Mouse (Mus musculus) E14TG2a.4 (cell line): ENCODE results near the gene Grm8.

Source experiments
- H3K27me3 ChIP-seq: 2 replicates; pipeline ENCODE4 v1.6.1; 2014; ENCODE audit warnings: low read length, control low read depth; ENCODE audit not compliant: insufficient read depth
- H3K36me3 ChIP-seq: 2 replicates; pipeline ENCODE4 v1.6.1; 2014; ENCODE audit warnings: low read length, control low read depth; ENCODE audit not compliant: insufficient read depth
- H3K4me1 ChIP-seq: replicated peaks from 2 replicates; pipeline ENCODE4 v1.6.1; 2014; ENCODE audit warnings: low read depth, low read length, control low read depth
- H3K4me3 ChIP-seq: replicated peaks from 2 replicates; pipeline ENCODE4 v1.5.1; 2014; ENCODE audit warnings: mild to moderate bottlenecking, low read length
- H3K9me3 ChIP-seq: 2 replicates; pipeline ENCODE4 v1.6.1; 2014; ENCODE audit warnings: low read length, control low read depth
- CTCF ChIP-seq: conservative IDR thresholded peaks from 2 replicates; pipeline ENCODE4 v1.5.1; 2014; ENCODE audit warnings: low read length
- NANOG ChIP-seq: IDR thresholded peaks from 2 replicates; pipeline ENCODE4 v1.6.1; 2014; ENCODE audit warnings: borderline replicate concordance, low read length, mixed read lengths
- POU5F1 ChIP-seq: IDR thresholded peaks from 2 replicates; pipeline ENCODE4 v1.6.1; 2014; ENCODE audit warnings: low read length, borderline replicate concordance

The Grm8 gene

DNA sequence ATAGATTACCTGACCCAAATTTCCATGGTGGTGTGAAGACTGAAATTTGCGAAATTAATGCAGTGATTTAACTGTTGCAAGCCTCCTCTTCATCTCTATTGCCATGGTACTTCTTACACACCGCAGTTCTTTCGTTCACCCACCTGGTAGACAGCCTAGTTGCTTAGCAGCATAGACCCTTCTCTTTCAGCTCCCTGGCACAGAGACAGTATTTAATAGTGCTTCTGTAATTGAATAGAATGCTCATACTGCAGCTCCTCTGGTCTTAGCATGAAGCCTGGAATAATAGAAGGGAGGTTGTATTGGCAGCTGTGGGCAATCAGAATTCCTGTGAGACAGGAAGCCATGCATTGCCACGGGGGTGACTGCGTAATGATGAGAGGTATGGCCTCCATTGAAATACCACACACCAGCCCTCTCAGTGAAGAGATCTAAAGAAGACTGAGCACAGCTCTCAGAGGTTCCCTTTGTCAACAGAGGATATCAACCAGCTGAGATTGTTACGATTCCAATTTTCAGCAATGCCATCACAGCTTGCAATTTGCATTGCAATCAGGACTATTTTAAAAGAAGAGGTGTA is 178.6 kb downstream of the Grm8 start:
- H3K4me1 ChIP-seq = no peaks in the 10 kb centered on the region
- no peaks in the 10 kb centered on the region for H3K9me3 ChIP-seq
- TF ChIP-seq NANOG (no peak), CTCF (no peak), POU5F1 (no peak)
- no peak overlapping the region for H3K4me3 ChIP-seq
- H3K27me3 ChIP-seq = no peaks in the 10 kb centered on the region
- H3K36me3 ChIP-seq = no peaks in the 10 kb centered on the region

DNA sequence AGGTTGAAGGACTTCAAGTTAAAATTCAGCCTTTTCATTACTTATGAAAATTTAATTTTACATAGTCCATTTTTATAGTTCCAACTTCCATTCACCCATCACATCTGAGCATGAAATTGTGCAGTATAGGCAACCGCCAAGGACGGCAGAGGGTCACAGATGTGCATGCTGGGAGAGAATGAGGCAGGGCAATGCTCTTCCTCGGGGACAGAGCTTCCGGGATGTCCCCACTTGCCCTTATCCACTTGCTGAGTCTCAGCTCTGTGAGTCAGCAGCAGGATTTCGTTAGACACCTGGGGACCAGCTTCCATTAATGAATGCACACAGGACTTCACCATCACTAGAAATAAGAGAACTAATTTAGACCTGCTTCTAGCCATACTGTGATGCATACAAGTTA is 183.5 kb downstream of the Grm8 start:
- TF ChIP-seq CTCF (no peak), NANOG (no peak), POU5F1 (no peak)
- no peaks in the 10 kb centered on the region for H3K4me1 ChIP-seq
- H3K4me3 ChIP-seq = no peak overlapping the region
- no peaks in the 10 kb centered on the region for H3K9me3 ChIP-seq
- H3K36me3 ChIP-seq = no peaks in the 10 kb centered on the region
- no peaks in the 10 kb centered on the region for H3K27me3 ChIP-seq

DNA sequence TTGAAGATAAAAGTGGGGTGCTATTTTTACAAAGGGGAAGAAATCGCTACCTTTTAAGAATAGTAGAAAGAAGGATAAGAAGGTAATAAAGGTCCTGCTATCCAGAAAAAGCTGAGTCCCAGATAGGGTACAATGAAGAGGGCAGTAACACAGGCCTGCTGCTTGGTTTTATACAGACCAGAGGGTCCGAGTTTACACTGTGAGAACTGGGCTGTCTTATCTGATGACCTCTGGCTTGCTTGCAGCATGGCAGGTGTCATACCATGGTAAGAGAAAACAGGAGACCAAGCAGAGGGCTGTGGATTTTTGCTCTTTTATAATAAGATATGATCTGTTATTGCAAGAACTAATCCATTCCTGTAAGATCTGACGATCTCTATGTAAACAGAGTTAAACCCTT is 206.9 kb downstream of the Grm8 start:
- H3K9me3 ChIP-seq = no peaks in the 10 kb centered on the region
- TF ChIP-seq NANOG = no peak
- no peak for TF ChIP-seq CTCF
- no peaks in the 10 kb centered on the region for H3K36me3 ChIP-seq
- no peaks in the 10 kb centered on the region for H3K4me1 ChIP-seq
- no peaks in the 10 kb centered on the region for H3K27me3 ChIP-seq
- H3K4me3 ChIP-seq = no peak overlapping the region

DNA sequence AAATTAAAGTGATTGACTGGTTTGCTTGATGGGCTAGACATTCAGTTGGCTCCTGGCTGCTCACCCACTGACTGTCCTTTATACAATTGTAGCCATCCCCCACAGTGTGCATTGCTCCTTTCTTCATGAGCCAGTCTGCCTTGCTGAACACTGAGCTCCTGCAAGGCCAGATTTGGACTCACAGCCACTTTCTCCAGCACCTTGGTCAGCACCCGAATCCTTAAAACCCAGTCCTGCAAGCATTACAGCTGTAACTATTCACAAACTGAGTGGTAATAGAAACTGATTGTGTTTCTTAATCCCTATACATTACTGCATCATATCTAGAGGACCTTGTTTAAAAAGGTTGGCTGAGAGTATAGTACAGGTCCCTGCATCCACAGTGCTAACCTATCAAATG is 221.7 kb downstream of the Grm8 start:
- H3K36me3 ChIP-seq = no peaks in the 10 kb centered on the region
- no peaks in the 10 kb centered on the region for H3K4me1 ChIP-seq
- TF ChIP-seq NANOG = no peak
- no peak overlapping the region for H3K4me3 ChIP-seq
- H3K27me3 ChIP-seq = no peaks in the 10 kb centered on the region
- H3K9me3 ChIP-seq = no peaks in the 10 kb centered on the region

DNA sequence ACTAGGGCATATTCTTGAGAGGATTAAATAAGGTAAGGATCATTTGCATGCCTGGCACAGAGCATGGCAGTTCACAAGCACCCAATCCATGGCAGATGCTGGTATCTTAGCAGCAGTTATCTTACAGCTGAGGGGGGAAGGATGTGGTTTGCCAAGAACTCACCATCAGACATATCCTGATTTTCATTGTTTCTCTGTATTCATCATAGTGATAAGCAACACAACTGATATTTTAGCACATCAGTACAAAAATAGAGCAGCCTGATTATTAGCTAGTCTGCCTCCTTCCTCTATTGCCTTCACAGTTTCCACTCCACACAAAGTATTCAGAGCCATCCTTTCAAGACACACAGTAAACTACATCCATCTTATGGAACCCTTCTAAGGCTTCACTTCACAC is 230.6 kb downstream of the Grm8 start:
- H3K4me1 ChIP-seq = no peaks in the 10 kb centered on the region
- no peaks in the 10 kb centered on the region for H3K36me3 ChIP-seq
- no peak overlapping the region for H3K4me3 ChIP-seq
- no peaks in the 10 kb centered on the region for H3K9me3 ChIP-seq
- H3K27me3 ChIP-seq = no peaks in the 10 kb centered on the region
- TF ChIP-seq CTCF (no peak), POU5F1 (no peak), NANOG (no peak)

DNA sequence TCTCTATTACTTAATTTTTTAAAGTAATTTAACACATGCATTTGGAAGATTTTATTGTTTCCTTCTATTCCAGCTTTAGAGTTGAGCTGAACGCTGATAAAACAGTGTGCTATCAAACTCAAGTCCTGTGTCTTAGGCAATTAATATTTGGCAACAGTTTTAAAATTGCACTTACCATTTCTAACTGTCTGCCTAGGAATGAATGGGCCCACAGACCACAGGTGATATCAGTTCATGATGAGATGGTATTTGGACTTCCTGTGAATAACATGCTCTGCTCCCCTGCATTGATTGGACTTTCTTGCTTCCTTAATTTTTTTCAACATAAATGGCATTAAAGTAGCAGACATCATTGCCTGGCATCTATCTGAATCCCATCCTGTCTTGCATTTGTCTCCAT is 232.8 kb downstream of the Grm8 start:
- no peak for TF ChIP-seq NANOG
- no peak for TF ChIP-seq POU5F1
- TF ChIP-seq CTCF = no peak
- no peak overlapping the region for H3K4me3 ChIP-seq

DNA sequence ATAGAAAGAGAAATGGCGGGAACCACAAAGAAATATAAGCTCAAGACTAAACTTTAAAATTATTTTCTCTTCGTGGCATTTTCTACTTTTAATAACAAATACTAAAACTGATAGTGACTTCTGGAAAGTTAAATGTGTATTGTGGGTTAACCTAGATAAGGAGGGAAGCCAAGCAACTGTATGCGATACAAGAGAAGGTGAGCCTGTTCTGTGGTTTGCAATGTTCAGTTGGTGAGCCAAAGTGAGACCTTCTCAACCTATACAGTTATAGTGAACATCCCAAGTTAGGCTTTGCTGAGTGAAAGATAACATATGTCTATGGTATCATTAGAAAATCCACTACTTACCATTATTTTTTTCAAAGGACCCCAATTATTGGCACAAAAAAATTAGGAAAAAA is 233.6 kb downstream of the Grm8 start:
- no peaks in the 10 kb centered on the region for H3K27me3 ChIP-seq
- no peaks in the 10 kb centered on the region for H3K4me1 ChIP-seq
- H3K4me3 ChIP-seq = no peak overlapping the region
- no peaks in the 10 kb centered on the region for H3K36me3 ChIP-seq
- TF ChIP-seq NANOG (no peak), CTCF (no peak), POU5F1 (no peak)
- H3K9me3 ChIP-seq = no peaks in the 10 kb centered on the region

More for the DNA sequence above, 232.8 kb downstream of the Grm8 start:
- no peaks in the 10 kb centered on the region for H3K9me3 ChIP-seq
- H3K36me3 ChIP-seq = no peaks in the 10 kb centered on the region
- H3K27me3 ChIP-seq = no peaks in the 10 kb centered on the region
- no peaks in the 10 kb centered on the region for H3K4me1 ChIP-seq

DNA sequence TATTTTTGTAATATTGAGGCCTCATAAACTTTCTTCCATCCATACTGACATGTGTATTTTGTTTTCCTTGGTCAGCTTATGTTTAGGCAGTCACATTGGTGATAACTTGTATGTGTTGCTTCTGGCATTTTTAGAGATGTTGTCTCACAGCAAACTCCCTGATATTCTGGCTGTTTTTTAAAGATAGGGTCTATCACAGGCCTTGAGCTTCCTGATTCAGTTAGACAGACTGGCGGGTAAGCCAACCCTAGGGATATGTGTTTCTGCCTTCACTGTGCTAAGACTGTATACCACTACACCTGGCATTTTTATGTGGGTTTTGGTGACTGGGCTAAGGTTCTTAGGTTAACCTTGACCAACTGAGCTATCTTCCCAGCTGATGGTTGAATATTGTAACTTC is 239.8 kb downstream of the Grm8 start:
- Histone ChIP-seq H3K36me3 (no peaks in the 10 kb centered on the region), H3K27me3 (no peaks in the 10 kb centered on the region), H3K9me3 (no peaks in the 10 kb centered on the region), H3K4me1 (no peaks in the 10 kb centered on the region), H3K4me3 (no peak overlapping the region)
- TF ChIP-seq CTCF = no peak

DNA sequence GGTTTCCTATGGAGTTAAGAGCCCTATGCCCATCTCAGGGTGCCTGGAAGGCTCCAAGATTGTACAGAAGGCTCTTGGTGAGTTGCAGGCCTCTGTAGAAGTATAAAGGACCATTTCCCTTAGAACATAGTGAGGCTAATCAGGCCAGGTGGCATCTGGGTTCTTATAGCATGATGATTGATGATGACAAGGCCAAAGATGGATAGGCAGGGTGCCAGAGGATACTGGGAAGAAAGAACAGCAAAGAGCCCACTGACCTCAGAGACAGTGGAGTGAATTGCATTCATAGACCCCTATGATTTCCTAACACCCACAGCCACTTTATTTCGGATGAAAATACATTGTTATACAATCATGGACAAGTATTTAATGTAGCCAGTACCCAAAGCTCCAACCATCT is 242.1 kb downstream of the Grm8 start:
- no peaks in the 10 kb centered on the region for H3K4me1 ChIP-seq
- no peaks in the 10 kb centered on the region for H3K27me3 ChIP-seq
- no peak for TF ChIP-seq POU5F1
- no peak for TF ChIP-seq CTCF
- no peak for TF ChIP-seq NANOG
- H3K9me3 ChIP-seq = no peaks in the 10 kb centered on the region
- no peak overlapping the region for H3K4me3 ChIP-seq
- H3K36me3 ChIP-seq = no peaks in the 10 kb centered on the region
